Mouse (Mus musculus) cortical plate, adult 2 months (tissue): ENCODE results near the gene Tbc1d30.

Experiments
- CTCF ChIP-seq: fragments of 200-500 bp; IDR thresholded peaks from 2 replicates; pipeline ENCODE4 v1.5.1; 2011; ENCODE audit warnings: mild to moderate bottlenecking, control low read depth, low read length; ENCODE audit not compliant: insufficient read depth; ENCODE audit errors: extremely low read depth
- POLR2A ChIP-seq: fragments of 200-500 bp; IDR thresholded peaks from 2 replicates; pipeline ENCODE4 v1.6.1; 2011; ENCODE audit warnings: mild to moderate bottlenecking, low read length, control low read depth; ENCODE audit not compliant: insufficient read depth; ENCODE audit errors: extremely low read depth

- TF ChIP-seq CTCF: no peak
- no peak for TF ChIP-seq POLR2A
Observed at GRCm38 (mm10) chr10:121225636-121226035, 125.4 kb downstream of the Tbc1d30 start.
